22 mouse cellular contexts compared by ENCODE assay signal in the genomic region with DNA sequence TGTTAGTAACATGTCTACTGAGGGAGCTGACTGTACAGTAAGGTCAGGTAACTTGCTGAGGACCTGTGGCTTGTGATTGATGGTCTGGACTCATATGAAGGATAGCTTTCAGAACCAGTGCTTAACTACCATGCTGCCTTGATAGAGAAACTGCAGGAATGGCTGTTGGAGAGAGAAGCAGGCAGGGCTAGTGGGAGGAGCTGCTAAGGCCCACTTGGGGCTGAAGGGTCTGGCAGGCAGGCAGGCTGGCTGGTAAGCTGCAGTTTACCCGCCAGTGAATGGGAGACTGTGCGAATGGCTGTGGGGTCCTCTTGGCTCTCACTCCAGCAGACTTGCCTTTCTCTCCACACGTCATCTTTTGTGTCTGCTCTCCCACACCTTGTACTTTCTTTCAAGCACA. TPM values are rescaled to one million over a fixed set of nuclear protein-coding genes. Genes with fewer than 3 reads are reported as not detected.
DNase-seq lines count a peak whose midpoint lies in the region; ATAC-seq lines count a peak whose summit lies in the region.
"Had no signal": no experiment of that assay in that cellular context is flagged by ENCODE, and none has a peak within 500 bp of the region (broad histone marks: within the 10 kb centered on the region; RNA-seq: fewer than 3 reads in every experiment).

No protein-coding gene starts in this region.

- H3K27me3 ChIP-seq in heart, embryonic 10.5 days (ENCODE audit: insufficient read depth, poor library complexity, severe bottlenecking), result no peaks in the 10 kb centered on the region
- no peaks in the 10 kb centered on the region for H3K27me3 ChIP-seq in lung, embryonic 15.5 days
- H3K27me3 ChIP-seq in liver, embryonic 13.5 days, result no peaks in the 10 kb centered on the region
- H3K27me3 ChIP-seq: heart, embryonic 12.5 days; limb, embryonic 13.5 days; midbrain, embryonic 12.5 days; Patski had no signal

- no peaks in the 10 kb centered on the region for H3K9me3 ChIP-seq in heart, embryonic 10.5 days
- no peaks in the 10 kb centered on the region for H3K9me3 ChIP-seq in lung, embryonic 15.5 days
- H3K9me3 ChIP-seq in liver, embryonic 13.5 days (replicated peaks), result no peaks in the 10 kb centered on the region
- H3K9me3 ChIP-seq: heart, embryonic 12.5 days; limb, embryonic 13.5 days; midbrain, embryonic 12.5 days had no signal

- peaks cover 39% of the 10 kb centered on the region for H3K4me1 ChIP-seq in heart, embryonic 10.5 days
- peaks cover 29% of the 10 kb centered on the region; the same call in 1 of the 2 replicates for H3K4me1 ChIP-seq in lung, embryonic 15.5 days
- H3K4me1 ChIP-seq in brown adipose tissue, adult 24 weeks (ENCODE audit: control insufficient read depth, insufficient read depth, insufficient read length, low read length), result peaks cover 43% of the 10 kb centered on the region
- peaks cover 65% of the 10 kb centered on the region for H3K4me1 ChIP-seq in liver, embryonic 13.5 days (replicated peaks)

- WGBS in heart, embryonic 10.5 days, result 31% methylated on average over 3 of the region's 3 CpGs
- 33% methylated on average over 3 of the region's 3 CpGs for WGBS in lung, embryonic 15.5 days
- WGBS in liver, embryonic 13.5 days (ENCODE audit: insufficient replicate concordance), result 53% methylated on average over 3 of the region's 3 CpGs

- H3K4me2 ChIP-seq in lung, embryonic 15.5 days, result no peak overlapping the region
- H3K4me2 ChIP-seq in liver, embryonic 13.5 days, result no peak overlapping the region
- H3K4me2 ChIP-seq: heart, embryonic 12.5 days; limb, embryonic 13.5 days; midbrain, embryonic 12.5 days had no signal

- peak overlapping the region; percentile 17; the same call in 1 of the 2 replicates for H3K27ac ChIP-seq in heart, embryonic 10.5 days
- peak overlapping the region; percentile 20; the same call in 1 of the 2 replicates for H3K27ac ChIP-seq in lung, embryonic 15.5 days
- peak overlapping the region; percentile 37 for H3K27ac ChIP-seq in brown adipose tissue, adult 24 weeks (replicated peaks; ENCODE audit: low read depth, low read length)
- peak overlapping the region; percentile 19; the same call in 1 of the 2 replicates for H3K27ac ChIP-seq in liver, embryonic 13.5 days
- H3K27ac ChIP-seq: hindbrain, postnatal 0 days; kidney, postnatal 0 days; limb, embryonic 13.5 days; macrophage; midbrain, embryonic 12.5 days had no signal

- no peak for DNase-seq in heart, embryonic 10.5 days (ENCODE audit: low spot score)
- no peak for DNase-seq in heart, adult 9 months (ENCODE audit: low spot score in 2 of 2)
- DNase-seq in lung, postnatal 14 days, result no peak
- DNase-seq in liver, embryonic 13.5 days, result no peak
- DNase-seq in right cerebral cortex, adult 2 months (ENCODE audit: low spot score in 2 of 2), result no peak
- DNase-seq in right cerebral cortex, postnatal 36 days (ENCODE audit: low spot score in 2 of 2), result no peak
- DNase-seq: adrenal gland, postnatal 14 days; cerebellum, adult 9-11 months; gastrocnemius, postnatal 14 days; retina, postnatal 1 day; thymus, postnatal 36 days had no signal

- no peak overlapping the region for H3K4me3 ChIP-seq in heart, embryonic 10.5 days
- H3K4me3 ChIP-seq in lung, embryonic 15.5 days, result no peak overlapping the region
- H3K4me3 ChIP-seq in brown adipose tissue, adult 24 weeks (ENCODE audit: insufficient read depth, low read depth, low read length), result no peak overlapping the region
- H3K4me3 ChIP-seq in liver, embryonic 13.5 days (replicated peaks), result no peak overlapping the region
- H3K4me3 ChIP-seq: heart, embryonic 12.5 days; limb, embryonic 13.5 days; midbrain, embryonic 12.5 days; myocyte had no signal

- no peak for ATAC-seq in lung, embryonic 15.5 days (ENCODE audit: borderline replicate concordance, extremely low read depth, low FRiP score, low TSS enrichment)
- no peak for ATAC-seq in liver, embryonic 13.5 days (ENCODE audit: low read depth)
- ATAC-seq: activated CD4-positive, CD25-positive, alpha-beta regulatory T cell, adult 4 months; hindbrain, postnatal 0 days; Patski had no signal

- H3K36me3 ChIP-seq in heart, embryonic 10.5 days, result 0 out of 2 replicates have a peak, but pooled peaks cover 6% of the 10 kb centered on the region
- H3K36me3 ChIP-seq in lung, embryonic 15.5 days, result 0 out of 2 replicates have a peak, but pooled peaks cover 12% of the 10 kb centered on the region
- H3K36me3 ChIP-seq in liver, embryonic 13.5 days, result no peaks in the 10 kb centered on the region
- H3K36me3 ChIP-seq: midbrain, embryonic 12.5 days had no signal

- H3K9ac ChIP-seq in lung, embryonic 15.5 days, result no peak overlapping the region
- no peak overlapping the region for H3K9ac ChIP-seq in liver, embryonic 13.5 days
- H3K9ac ChIP-seq: limb, embryonic 13.5 days; midbrain, embryonic 12.5 days had no signal

RNA-seq across cellular contexts. Expression of a gene that starts 13.6 kb away (rescaled TPM):
- 39.3 and 54.0 TPM in 2 replicates for polyA plus RNA-seq in heart, embryonic 10.5 days (2016; fragmentation: Nextera tagmentation; extraction: Ambion mirVana)
- 81.2 and 83.3 TPM in 2 replicates for polyA plus RNA-seq in lung, embryonic 15.5 days (2015; fragmentation: Nextera tagmentation; extraction: Ambion mirVana)
- polyA plus RNA-seq in brown adipose tissue, adult 24 weeks (2012; ENCODE audit: insufficient read depth, insufficient read length, missing spikeins), result 78.1 and 111 TPM in 2 replicates
- polyA plus RNA-seq in liver, embryonic 13.5 days (2015; fragmentation: Nextera tagmentation; extraction: Ambion mirVana), result 14.6 and 21.8 TPM in 2 replicates
